Mouse (Mus musculus): Measurements from ENCODE around the gene Fkrp.

Gene Fkrp

GRCm38 (mm10) chr7:16816475-16817122 is at the start of gene Fkrp:
TSS of gene Fkrp (minus strand) at chr7:16816732.
- DNase-seq, result peak; percentile 73 to 82

- DNase-seq, result peak; percentile 75 to 76
Observed at GRCm38 (mm10) chr7:16859902-16860651, 43.5 kb upstream of the Fkrp start.

GRCm38 (mm10) chr7:16858336-16858735 is 41.8 kb upstream of the Fkrp start:
- DNase-seq, result peak; percentile 64 to 72

GRCm38 (mm10) chr7:16853302-16853831 is 36.8 kb upstream of the Fkrp start:
- DNase-seq, result peak; percentile 49 to 65

GRCm38 (mm10) chr7:16851636-16852035 is 35.1 kb upstream of the Fkrp start:
- DNase-seq, result no peak

GRCm38 (mm10) chr7:16848579-16848978 is 32.0 kb upstream of the Fkrp start:
- peak; percentile 73 to 78 for DNase-seq

- DNase-seq, result no peak
Observed at GRCm38 (mm10) chr7:16847507-16847906, 31.0 kb upstream of the Fkrp start.

GRCm38 (mm10) chr7:16846775-16847174 is 30.2 kb upstream of the Fkrp start:
- no peak for DNase-seq

- DNase-seq, result no peak
Observed at GRCm38 (mm10) chr7:16845820-16846167, 29.3 kb upstream of the Fkrp start.

GRCm38 (mm10) chr7:16845072-16845819 is 28.7 kb upstream of the Fkrp start:
- peak; percentile 49 to 67 for DNase-seq

GRCm38 (mm10) chr7:16844696-16845071 is 28.2 kb upstream of the Fkrp start:
- peak in 1 of 2 experiments; percentile 23 for DNase-seq

GRCm38 (mm10) chr7:16843441-16844171 is 27.1 kb upstream of the Fkrp start:
- peak; percentile 34 to 51 for DNase-seq

- DNase-seq, result peak; percentile 96
Observed at GRCm38 (mm10) chr7:16842645-16843063, 26.1 kb upstream of the Fkrp start, which contains the start of gene Prkd2. TSS of gene Prkd2 (plus strand) at chr7:16842902.

GRCm38 (mm10) chr7:16841561-16842560 is 25.3 kb upstream of the Fkrp start:
- DNase-seq, result peak in 1 of 2 experiments; percentile 27

- DNase-seq, result no peak
Observed at GRCm38 (mm10) chr7:16841078-16841477, 24.5 kb upstream of the Fkrp start.

- DNase-seq, result no peak
Observed at GRCm38 (mm10) chr7:16840109-16840491, 23.6 kb upstream of the Fkrp start.

- no peak for DNase-seq
Observed at GRCm38 (mm10) chr7:16839427-16840108, 23.0 kb upstream of the Fkrp start.

GRCm38 (mm10) chr7:16838804-16839426 is 22.4 kb upstream of the Fkrp start:
- DNase-seq, result no peak

GRCm38 (mm10) chr7:16837916-16838803 is 21.6 kb upstream of the Fkrp start:
- DNase-seq, result no peak
